In the genomic region with DNA sequence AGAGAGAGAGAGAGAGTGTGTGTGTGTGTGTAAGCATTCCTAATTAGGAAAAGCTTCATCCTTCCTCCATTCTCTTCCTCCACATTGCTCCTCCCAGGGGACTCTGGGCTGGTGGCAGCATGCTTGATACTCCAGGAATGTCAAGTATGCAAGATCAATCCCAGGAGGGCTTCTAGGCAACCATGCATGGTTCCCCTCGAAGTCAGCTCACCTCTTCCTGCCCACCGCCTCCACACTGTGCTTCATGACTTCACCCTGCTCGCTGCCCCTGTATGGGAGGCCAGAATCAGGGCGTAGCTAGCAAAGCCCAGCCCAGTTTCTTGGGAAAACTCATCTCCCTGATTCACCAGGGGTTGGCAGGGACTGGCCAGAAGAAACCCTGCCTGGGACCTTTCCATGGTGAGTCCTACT, we compare ENCODE assay signal across 16 mouse cellular contexts. TPM values are rescaled to one million over a fixed set of nuclear protein-coding genes. Genes with fewer than 3 reads are reported as not detected.
DNase-seq lines count a peak whose midpoint lies in the region; ATAC-seq and TF ChIP-seq lines count a peak whose summit lies in the region.
"Had no signal": no experiment of that assay in that cellular context is flagged by ENCODE, and none has a peak within 500 bp of the region (broad histone marks: within the 10 kb centered on the region; RNA-seq: fewer than 3 reads in every experiment).

No protein-coding gene starts in this region.

- WGBS in intestine, embryonic 14.5 days = 26% methylated on average over 4 of the region's 4 CpGs
- 36% methylated on average over 4 of the region's 4 CpGs for WGBS in intestine, postnatal 0 days

- H3K27ac ChIP-seq in intestine, embryonic 14.5 days (ENCODE audit: low read depth) = no peak overlapping the region
- H3K27ac ChIP-seq in intestine, postnatal 0 days (ENCODE audit: low read depth, low read length) = no peak overlapping the region
- H3K27ac ChIP-seq in layer of hippocampus, adult 2 months = no peak overlapping the region
- H3K27ac ChIP-seq: embryonic facial prominence, embryonic 13.5 days; liver, embryonic 15.5 days had no signal

- ATAC-seq in intestine, embryonic 14.5 days (replicated peaks; ENCODE audit: low FRiP score, low TSS enrichment, low read depth) = 0 out of 2 replicates have a peak, but pooled peaks have one; percentile 44
- no peak for ATAC-seq in intestine, postnatal 0 days

- no peaks in the 10 kb centered on the region for H3K27me3 ChIP-seq in intestine, embryonic 14.5 days (replicated peaks; ENCODE audit: control insufficient read depth, insufficient read depth, low read length)
- no peaks in the 10 kb centered on the region for H3K27me3 ChIP-seq in intestine, postnatal 0 days (replicated peaks; ENCODE audit: control insufficient read depth, insufficient read depth, low read length)
- H3K27me3 ChIP-seq: embryonic facial prominence, embryonic 13.5 days; liver, embryonic 15.5 days had no signal

- H3K9ac ChIP-seq in intestine, embryonic 14.5 days (ENCODE audit: low read length) = no peak overlapping the region
- no peak overlapping the region for H3K9ac ChIP-seq in intestine, postnatal 0 days (ENCODE audit: low read depth, low read length)
- H3K9ac ChIP-seq: embryonic facial prominence, embryonic 13.5 days; liver, embryonic 15.5 days had no signal

- H3K4me1 ChIP-seq in intestine, embryonic 14.5 days (replicated peaks; ENCODE audit: control insufficient read depth, insufficient read depth, low read length) = peaks cover 8% of the 10 kb centered on the region
- H3K4me1 ChIP-seq in intestine, postnatal 0 days (replicated peaks; ENCODE audit: control insufficient read depth, insufficient read depth, low read length) = no peaks in the 10 kb centered on the region
- H3K4me1 ChIP-seq: liver, embryonic 15.5 days had no signal

- H3K4me2 ChIP-seq in intestine, embryonic 14.5 days (ENCODE audit: low read length) = no peak overlapping the region
- no peak overlapping the region for H3K4me2 ChIP-seq in intestine, postnatal 0 days (replicated peaks; ENCODE audit: low read depth)
- H3K4me2 ChIP-seq: embryonic facial prominence, embryonic 13.5 days; liver, embryonic 15.5 days had no signal

- DNase-seq in intestine, embryonic 14.5 days (ENCODE audit: low spot score) = peak; percentile 53
- peak; percentile 17 to 18 for DNase-seq in spleen, postnatal 36 days (ENCODE audit: low spot score in 2 of 2)
- no peak for DNase-seq in spleen, adult 12 weeks (ENCODE audit: low spot score)
- peak; percentile 37 for DNase-seq in fibroblast of lung, adult 2 months (ENCODE audit: low read depth)
- no peak for DNase-seq in frontal cortex, adult 2 months (ENCODE audit: extremely low spot score in 1 of 2, low spot score in 1 of 2)
- DNase-seq in layer of hippocampus, adult 2 months (ENCODE audit: low spot score in 2 of 2) = no peak
- DNase-seq in thymus, adult 18-20 months = no peak
- DNase-seq: cerebellum, adult 11-12 months; thymus, postnatal 25 days had no signal

- no peaks in the 10 kb centered on the region for H3K9me3 ChIP-seq in intestine, embryonic 14.5 days (ENCODE audit: control insufficient read depth, low read length)
- no peaks in the 10 kb centered on the region for H3K9me3 ChIP-seq in intestine, postnatal 0 days (ENCODE audit: control insufficient read depth)
- H3K9me3 ChIP-seq: embryonic facial prominence, embryonic 13.5 days; liver, embryonic 15.5 days had no signal

- H3K36me3 ChIP-seq in intestine, embryonic 14.5 days (ENCODE audit: control insufficient read depth, insufficient read depth, low read length) = no peaks in the 10 kb centered on the region
- H3K36me3 ChIP-seq in intestine, postnatal 0 days (ENCODE audit: control insufficient read depth, insufficient read depth) = no peaks in the 10 kb centered on the region
- H3K36me3 ChIP-seq: embryonic facial prominence, embryonic 13.5 days; liver, embryonic 15.5 days had no signal

- TF ChIP-seq CTCF in intestine, postnatal 0 days (IDR thresholded peaks at IDR 0.05; ENCODE audit: low read depth) = no peak
- no peak for TF ChIP-seq CTCF in layer of hippocampus, adult 2 months (conservative IDR thresholded peaks at IDR 0.05)

- H3K4me3 ChIP-seq in intestine, embryonic 14.5 days (ENCODE audit: low read depth, low read length) = no peak overlapping the region
- H3K4me3 ChIP-seq in intestine, postnatal 0 days (ENCODE audit: low read depth, low read length) = no peak overlapping the region
- H3K4me3 ChIP-seq in layer of hippocampus, adult 2 months = no peak overlapping the region
- H3K4me3 ChIP-seq: embryonic facial prominence, embryonic 13.5 days; liver, embryonic 15.5 days had no signal

RNA-seq across cellular contexts. Expression of a gene that starts 15.0 kb away (rescaled TPM):
- polyA plus RNA-seq in intestine, embryonic 14.5 days (2014; fragmentation: Nextera tagmentation; extraction: Ambion mirVana) = 18.1 and 19.7 TPM in 2 replicates
- 48.6 and 56.7 TPM in 2 replicates for polyA plus RNA-seq in intestine, postnatal 0 days (2015; fragmentation: Nextera tagmentation; extraction: Ambion mirVana)
- polyA plus RNA-seq in frontal cortex, adult 2 months (2012; rRNA removed) = 0.10 TPM in 1 of 2 replicates, not detected in the other
- 1 to 10 TPM; 1.7 to 1.8 TPM for total RNA-seq in layer of hippocampus, adult 2 months (2021)
- total RNA-seq: megakaryocyte-erythroid progenitor cell, adult 5-6 weeks had no signal
- polyA plus RNA-seq: hindbrain, embryonic 11.5 days had no signal

RNA-seq across cellular contexts. Expression of a gene that starts 42.4 kb away (rescaled TPM):
- polyA plus RNA-seq in intestine, embryonic 14.5 days (2014; fragmentation: Nextera tagmentation; extraction: Ambion mirVana) = 0.15 and 0.20 TPM in 2 replicates
- polyA plus RNA-seq in intestine, postnatal 0 days (2015; fragmentation: Nextera tagmentation; extraction: Ambion mirVana) = 0.21 and 0.34 TPM in 2 replicates
- 0.04 and 0.13 TPM in 2 replicates for polyA plus RNA-seq in frontal cortex, adult 2 months (2012; rRNA removed)
- total RNA-seq in layer of hippocampus, adult 2 months (2021) = under 1 TPM in 1 of 2 experiments, not detected in 1; 0.15 TPM
- total RNA-seq: heart, adult 8-10 months; left cerebral cortex, postnatal 14 days; megakaryocyte-erythroid progenitor cell, adult 5-6 weeks had no signal
- polyA plus RNA-seq: embryonic facial prominence, embryonic 13.5 days; hindbrain, embryonic 11.5 days; liver, embryonic 15.5 days had no signal

Comparison
In these comparisons a context has a peak if more than half of its experiments do, and no peak if none do; other contexts are left out.
1. DNase-seq: peak in intestine, embryonic 14.5 days (single experiment), spleen, postnatal 36 days (2 of 2) and fibroblast of lung, adult 2 months (single experiment); none in spleen, adult 12 weeks (single experiment), frontal cortex, adult 2 months (0 of 2), layer of hippocampus, adult 2 months (0 of 2) and thymus, adult 18-20 months (0 of 2).
2. RNA of a gene that starts 15.0 kb away (polyA plus RNA-seq): 48.6 to 56.7 TPM in intestine, postnatal 0 days and 18.1 to 19.7 TPM in intestine, embryonic 14.5 days; 0.10 TPM in frontal cortex, adult 2 months; every median in the first group is over 10 times any median in the second.